Mouse (Mus musculus) brown adipose tissue, adult 24 weeks (tissue): ENCODE results near the gene Crls1. TPM values are rescaled to one million over a fixed set of nuclear protein-coding genes. Genes with fewer than 3 reads are reported as not detected.

Experiments
- H3K27ac ChIP-seq: fragments of 200-500 bp; replicated peaks from 2 replicates; pipeline ENCODE4 v1.5.1; 2012; ENCODE audit warnings: low read depth, mild to moderate bottlenecking, low read length
- H3K4me1 ChIP-seq: fragments of 200-500 bp; 2 replicates; pipeline ENCODE4 v1.6.1; 2012; ENCODE audit warnings: low read length, mixed read lengths; ENCODE audit not compliant: control insufficient read depth, insufficient read depth, insufficient read length
- H3K4me3 ChIP-seq: fragments of 200-500 bp; 2 replicates; pipeline ENCODE4 v1.5.1; 2012; ENCODE audit warnings: low read depth, mild to moderate bottlenecking, low read length, moderate library complexity; ENCODE audit not compliant: insufficient read depth
- polyA plus RNA-seq: library from polyadenylated mRNA; stranded (reverse); fragments of >200 nt; gene quantifications from 2 replicates; pipeline ENCODE4 v1.2.4, GENCODE M21; 2012; ENCODE audit not compliant: missing spikeins, insufficient read depth, insufficient read length

The Crls1 gene
- polyA plus RNA-seq, result 277 and 328 TPM in 2 replicates

- Histone ChIP-seq H3K4me3 (peak within 1 kb of the TSS; percentile 99), H3K4me1 (no peaks in the 10 kb centered on the region; the same call in 1 of the 2 replicates), H3K27ac (peak within 1 kb of the TSS; percentile 88)
Measured at GRCm38 (mm10) chr2:132846407-132847358, at the start of gene Crls1. Crls1 (plus strand) TSS chr2:132846666.

- Histone ChIP-seq H3K4me3 (no peak overlapping the region), H3K27ac (no peak overlapping the region), H3K4me1 (no peaks in the 10 kb centered on the region)
Measured at GRCm38 (mm10) chr2:132802976-132803375, 43.5 kb upstream of the Crls1 start.

GRCm38 (mm10) chr2:132815608-132816314 is 30.7 kb upstream of the Crls1 start, which contains the start of the genes Trmt6 and Mcm8:
Trmt6 (minus strand) TSS chr2:132816055.
Mcm8 (plus strand) TSS chr2:132816141.
- no peaks in the 10 kb centered on the region for H3K4me1 ChIP-seq
- peak within 1 kb of the TSS; percentile 93 for H3K4me3 ChIP-seq
- no peak within 1 kb of the TSS for H3K27ac ChIP-seq

- Histone ChIP-seq H3K27ac (no peak overlapping the region), H3K4me3 (no peak overlapping the region), H3K4me1 (no peaks in the 10 kb centered on the region)
Measured at GRCm38 (mm10) chr2:132841071-132841470, 5.4 kb upstream of the Crls1 start.

GRCm38 (mm10) chr2:132847581-132847980 is 1.1 kb downstream of the Crls1 start:
- Histone ChIP-seq H3K27ac (peak overlapping the region; percentile 88), H3K4me3 (peak overlapping the region; percentile 99), H3K4me1 (peaks cover 2% of the 10 kb centered on the region; the same call in 1 of the 2 replicates)

GRCm38 (mm10) chr2:132848361-132848760 is 1.9 kb downstream of the Crls1 start:
- peaks cover 2% of the 10 kb centered on the region; the same call in 1 of the 2 replicates for H3K4me1 ChIP-seq
- peak overlapping the region; percentile 99 for H3K4me3 ChIP-seq
- peak overlapping the region; percentile 88 for H3K27ac ChIP-seq

GRCm38 (mm10) chr2:132849141-132849540 is 2.7 kb downstream of the Crls1 start:
- no peak overlapping the region for H3K4me3 ChIP-seq

GRCm38 (mm10) chr2:132853051-132853450 is 6.6 kb downstream of the Crls1 start:
- Histone ChIP-seq H3K4me3 (no peak overlapping the region), H3K27ac (no peak overlapping the region), H3K4me1 (peaks cover 2% of the 10 kb centered on the region; the same call in 1 of the 2 replicates)

More at GRCm38 (mm10) chr2:132849141-132849540, 2.7 kb downstream of the Crls1 start:
- Histone ChIP-seq H3K4me1 (peaks cover 2% of the 10 kb centered on the region; the same call in 1 of the 2 replicates), H3K27ac (no peak overlapping the region)

GRCm38 (mm10) chr2:132856333-132856732 is 9.9 kb downstream of the Crls1 start:
- no peak overlapping the region for H3K27ac ChIP-seq
- no peak overlapping the region for H3K4me3 ChIP-seq
- H3K4me1 ChIP-seq, result peaks cover 2% of the 10 kb centered on the region; the same call in 1 of the 2 replicates

- no peak overlapping the region for H3K27ac ChIP-seq
- no peaks in the 10 kb centered on the region for H3K4me1 ChIP-seq
- no peak overlapping the region for H3K4me3 ChIP-seq
Measured at GRCm38 (mm10) chr2:132860435-132860834, 14.0 kb downstream of the Crls1 start.

- no peak overlapping the region for H3K4me3 ChIP-seq
- H3K4me1 ChIP-seq, result no peaks in the 10 kb centered on the region
- no peak overlapping the region for H3K27ac ChIP-seq
Measured at GRCm38 (mm10) chr2:132861456-132861855, 15.0 kb downstream of the Crls1 start.

GRCm38 (mm10) chr2:132863325-132863724 is 16.9 kb downstream of the Crls1 start:
- Histone ChIP-seq H3K4me3 (no peak overlapping the region), H3K27ac (no peak overlapping the region), H3K4me1 (no peaks in the 10 kb centered on the region)

- no peak overlapping the region for H3K4me3 ChIP-seq
Measured at GRCm38 (mm10) chr2:132867521-132867920, 21.1 kb downstream of the Crls1 start.

GRCm38 (mm10) chr2:132869682-132870081 is 23.2 kb downstream of the Crls1 start:
- Histone ChIP-seq H3K27ac (peak overlapping the region; percentile 67), H3K4me3 (no peak overlapping the region), H3K4me1 (peaks cover 2% of the 10 kb centered on the region; the same call in 1 of the 2 replicates)

More at GRCm38 (mm10) chr2:132867521-132867920, 21.1 kb downstream of the Crls1 start:
- H3K27ac ChIP-seq, result no peak overlapping the region
- peaks cover 2% of the 10 kb centered on the region; the same call in 1 of the 2 replicates for H3K4me1 ChIP-seq

- Histone ChIP-seq H3K27ac (peak overlapping the region; percentile 67), H3K4me1 (peaks cover 2% of the 10 kb centered on the region; the same call in 1 of the 2 replicates)
Measured at GRCm38 (mm10) chr2:132870286-132870685, 23.8 kb downstream of the Crls1 start.

More at GRCm38 (mm10) chr2:132870286-132870685, 23.8 kb downstream of the Crls1 start:
- no peak overlapping the region for H3K4me3 ChIP-seq
